Mouse (Mus musculus) CH12.LX (cell line): ENCODE measurements at regions not wholly inside any gene's neighbourhood (a gene's known extent, or its start where the extent isn't known, plus 50 kb on each side); places are given as distances from the start of the nearest gene placed in this dataset.
A peak's percentile ranks its signal among the peaks of the same experiment; 100 is the strongest.

Experiments used
- DNase-seq: peaks from one replicate; pipeline ENCODE4 v3.0.0-alpha.2; 2013; ENCODE audit errors: extremely low read depth
- H3K27ac ChIP-seq: 2 replicates; pipeline ENCODE4 v1.5.1; 2012; ENCODE audit warnings: low read depth, mild to moderate bottlenecking, control low read depth, moderate library complexity; ENCODE audit not compliant: insufficient read depth
- H3K27me3 ChIP-seq: replicated peaks from 2 replicates; pipeline ENCODE3; 2012; ENCODE audit warnings: inconsistent platforms
- H3K36me3 ChIP-seq, 2 experiments: replicated peaks in 1 of 2; 2 replicates each; pipeline versions ENCODE3 to v1.6.1; 2012; ENCODE audit warnings: inconsistent platforms in 1 of 2, low read length in 1 of 2, mild to moderate bottlenecking in 1 of 2, mixed read lengths in 1 of 2, moderate library complexity in 1 of 2; ENCODE audit not compliant: control insufficient read depth in 1 of 2, insufficient read depth in 1 of 2
- H3K4me1 ChIP-seq, 2 experiments: 2 replicates each; pipeline ENCODE4 v1.6.1; 2012; ENCODE audit warnings: inconsistent platforms in 1 of 2, moderate library complexity in 1 of 2; ENCODE audit not compliant: insufficient read depth in 2 of 2, control insufficient read depth in 1 of 2
- H3K4me2 ChIP-seq: 2 replicates; pipeline ENCODE4 v1.6.1; 2012; ENCODE audit warnings: low read depth, mild to moderate bottlenecking, control low read depth; ENCODE audit not compliant: poor library complexity, insufficient read depth, severe bottlenecking
- H3K4me3 ChIP-seq, 3 experiments: fragments of 150-350 bp in 1 of 3; sonication (generic) in 1 of 3; replicated peaks in 1 of 3; 2 replicates each; pipeline versions ENCODE3 to v1.5.1; 2011 to 2012; ENCODE audit warnings: low read depth in 2 of 3, low read length in 2 of 3, mild to moderate bottlenecking in 2 of 3, moderate library complexity in 2 of 3, control low read depth in 1 of 3, improper control_type of control experiment in 1 of 3, inconsistent platforms in 1 of 3, mixed read lengths in 1 of 3; ENCODE audit not compliant: poor library complexity in 1 of 3
- H3K79me2 ChIP-seq: replicated peaks from 2 replicates; pipeline ENCODE4 v1.6.1; 2012; ENCODE audit warnings: mild to moderate bottlenecking, moderate library complexity; ENCODE audit not compliant: control insufficient read depth, poor library complexity, insufficient read depth, severe bottlenecking; ENCODE audit errors: extremely low read depth
- H3K9ac ChIP-seq: 2 replicates; pipeline ENCODE4 v1.6.1; 2012; ENCODE audit warnings: low read depth, mild to moderate bottlenecking, control low read depth, moderate library complexity; ENCODE audit not compliant: insufficient read depth
- H3K9me3 ChIP-seq: replicated peaks from 2 replicates; pipeline ENCODE3; 2012; ENCODE audit warnings: low read length, inconsistent platforms, mixed read lengths
- BHLHE40 ChIP-seq: IDR thresholded peaks from 2 replicates; pipeline ENCODE4 v1.6.1; 2011; ENCODE audit warnings: mild to moderate bottlenecking, low read depth, low read length, improper control_type of control experiment
- CTCF ChIP-seq, 2 experiments: IDR thresholded peaks in 1 of 2; conservative IDR thresholded peaks in 1 of 2; 2 replicates each; pipeline ENCODE4 v1.5.1; 2011 to 2012; ENCODE audit warnings: low read depth in 2 of 2, low read length in 2 of 2, improper control_type of control experiment in 1 of 2, inconsistent platforms in 1 of 2, mild to moderate bottlenecking in 1 of 2, moderate library complexity in 1 of 2
- ELF1 ChIP-seq: IDR thresholded peaks from 2 replicates; pipeline ENCODE4 v1.6.1; 2014; ENCODE audit warnings: low read depth, mild to moderate bottlenecking, inconsistent platforms, low read length, improper control_type of control experiment
- EP300 ChIP-seq: IDR thresholded peaks from 2 replicates; pipeline ENCODE4 v1.6.1; 2011; ENCODE audit warnings: low read length, improper control_type of control experiment
- IRF4 ChIP-seq: IDR thresholded peaks from 2 replicates; pipeline ENCODE4 v1.6.1; 2014; ENCODE audit warnings: low read depth, mild to moderate bottlenecking, inconsistent platforms, low read length, improper control_type of control experiment
- JUN ChIP-seq: IDR thresholded peaks from 2 replicates; pipeline ENCODE4 v1.6.1; 2011; ENCODE audit warnings: low read depth, mild to moderate bottlenecking, low read length, improper control_type of control experiment, moderate library complexity; ENCODE audit not compliant: insufficient read depth
- KAT2A ChIP-seq: IDR thresholded peaks from 2 replicates; pipeline ENCODE4 v1.6.1; 2012; ENCODE audit warnings: low read length, improper control_type of control experiment, inconsistent platforms; ENCODE audit not compliant: insufficient replicate concordance
- MAFK ChIP-seq: IDR thresholded peaks from 2 replicates; pipeline ENCODE4 v1.6.1; 2011; ENCODE audit warnings: low read length, improper control_type of control experiment; ENCODE audit not compliant: insufficient replicate concordance
- MAX ChIP-seq: IDR thresholded peaks from 2 replicates; pipeline ENCODE4 v1.6.1; 2011; ENCODE audit warnings: low read length, improper control_type of control experiment
- MXI1 ChIP-seq: IDR thresholded peaks from 2 replicates; pipeline ENCODE4 v1.6.1; 2011; ENCODE audit warnings: mild to moderate bottlenecking, low read depth, low read length, improper control_type of control experiment
- NELFE ChIP-seq: IDR thresholded peaks from 2 replicates; pipeline ENCODE4 v1.6.1; 2011; ENCODE audit warnings: low read depth, low read length, improper control_type of control experiment
- NRF1 ChIP-seq: IDR thresholded peaks from 2 replicates; pipeline ENCODE4 v1.6.1; 2014; ENCODE audit warnings: low read depth, mild to moderate bottlenecking, inconsistent platforms, low read length, improper control_type of control experiment, moderate library complexity
- POLR2A ChIP-seq: IDR thresholded peaks from 2 replicates; pipeline ENCODE4 v1.6.1; 2011; ENCODE audit warnings: low read depth, mild to moderate bottlenecking, improper control_type of control experiment, low read length
- POLR2AphosphoS2 ChIP-seq: IDR thresholded peaks from 2 replicates; pipeline ENCODE4 v1.6.1; 2011; ENCODE audit warnings: low read depth, low read length, improper control_type of control experiment
- RAD21 ChIP-seq: IDR thresholded peaks from 2 replicates; pipeline ENCODE4 v1.6.1; 2011; ENCODE audit warnings: low read depth, mild to moderate bottlenecking, low read length, improper control_type of control experiment, moderate library complexity
- SMC3 ChIP-seq: IDR thresholded peaks from 2 replicates; pipeline ENCODE4 v1.6.1; 2011; ENCODE audit warnings: low read depth, low read length, improper control_type of control experiment
- TBP ChIP-seq: conservative IDR thresholded peaks from 2 replicates; pipeline ENCODE4 v1.6.1; 2011; ENCODE audit warnings: low read depth, low read length, improper control_type of control experiment
- ZKSCAN1 ChIP-seq: IDR thresholded peaks from 2 replicates; pipeline ENCODE4 v1.6.1; 2012; ENCODE audit warnings: low read depth, inconsistent platforms, low read length, improper control_type of control experiment, borderline replicate concordance
- ZMIZ1 ChIP-seq: IDR thresholded peaks from 2 replicates; pipeline ENCODE4 v1.6.1; 2012; ENCODE audit warnings: low read depth, mild to moderate bottlenecking, inconsistent platforms, low read length, improper control_type of control experiment
- ZNF384 ChIP-seq: IDR thresholded peaks from 2 replicates; pipeline ENCODE4 v1.6.1; 2012; ENCODE audit warnings: low read depth, low read length, improper control_type of control experiment, inconsistent platforms
- dilution Hi-C: fragments of 300-500 bp; cut with MboI; formaldehyde crosslinking; loops from 2 replicates; pipeline ENCODE4 v1.14.3; 2020; ENCODE audit warnings: low sequenced_read_pairs; ENCODE audit not compliant: extremely low pct_unique_long_range_greater_than_20kb, extremely low pct_ligation_motif_present
- in situ Hi-C: fragments of 300-500 bp; cut with MboI; formaldehyde crosslinking; loops from 3 replicates; pipeline ENCODE4 v1.14.3; 2019; ENCODE audit warnings: low sequenced_read_pairs, low pct_ligation_motif_present, low pct_unique_long_range_greater_than_20kb, mixed read lengths

DNA sequence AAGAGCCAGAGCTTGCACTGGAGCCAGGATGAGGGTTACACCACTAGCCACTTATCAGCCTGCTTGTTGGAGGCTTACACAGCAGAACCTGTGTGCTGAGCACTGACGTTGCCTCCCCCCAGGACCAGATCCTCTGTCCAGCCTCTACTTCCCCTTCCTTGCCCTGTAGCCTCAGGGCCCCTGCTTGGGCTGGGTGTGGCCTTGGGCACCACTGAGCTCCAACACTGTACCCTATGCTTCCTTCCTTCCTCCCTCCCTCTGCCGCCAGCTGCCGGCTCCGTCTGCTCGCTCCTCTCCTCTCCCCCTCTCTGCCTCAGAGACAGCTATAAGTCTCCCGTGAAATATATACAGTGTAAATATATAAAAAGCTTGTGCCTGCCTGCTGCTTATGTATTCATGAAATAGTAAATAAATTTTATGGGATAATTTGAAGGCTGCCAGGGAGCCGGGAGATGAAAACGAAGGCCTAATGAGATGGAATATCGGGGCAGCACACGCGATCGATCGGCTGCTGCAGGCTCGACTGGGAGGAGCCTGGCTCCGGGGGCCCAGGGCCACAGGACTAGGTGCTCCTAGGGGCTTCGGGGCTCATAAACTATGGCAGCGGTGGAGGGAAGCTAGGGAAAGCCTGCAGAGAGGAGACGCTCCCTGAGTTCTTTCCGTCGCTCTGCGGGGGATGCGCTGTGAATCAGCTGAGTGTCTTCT lies 135.6 kb downstream of the Rbm19 start:
- Histone ChIP-seq H3K27ac (no peak overlapping the region), H3K9me3 (no peaks in the 10 kb centered on the region), H3K4me1 (peaks cover 0 to 4% of the 10 kb centered on the region in 2 experiments; a peak in 2 of 4 replicates), H3K4me3 (no peak overlapping the region), H3K9ac (no peak overlapping the region), H3K79me2 (no peaks in the 10 kb centered on the region), H3K36me3 (no peaks in the 10 kb centered on the region), H3K4me2 (no peak overlapping the region), H3K27me3 (peaks cover 94% of the 10 kb centered on the region)
- dilution Hi-C loops (no loop called here), in situ Hi-C loops (loop anchor here (25.0 kb wide), 1 partner anchor 360 kb away; the partner anchor contains the start of genes Ddx54 and Rita1)
- DNase-seq: no peak
- TF ChIP-seq ZKSCAN1 (no peak), TBP (no peak), MAX (no peak), JUN (no peak), SMC3 (no peak), ELF1 (no peak)

DNA sequence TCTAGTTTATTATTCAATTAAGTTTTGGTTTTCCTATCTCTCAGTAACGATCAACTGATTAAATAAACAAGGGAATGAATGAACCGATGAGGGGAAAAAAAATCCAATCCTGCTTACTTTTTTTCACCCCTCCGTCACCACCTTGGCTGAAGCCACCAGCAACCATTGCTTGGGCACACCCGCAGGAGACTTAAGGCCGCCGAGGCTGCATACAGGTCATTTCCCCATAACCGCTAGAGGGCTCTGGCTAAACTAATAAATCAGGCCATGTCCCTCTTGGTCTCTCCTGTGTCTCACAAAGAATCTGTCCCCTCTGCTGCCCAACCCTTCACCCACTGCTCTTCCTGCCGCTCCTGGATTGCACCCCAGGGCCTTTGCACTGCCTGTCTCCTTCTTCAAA lies 136.3 kb downstream of the Rbm19 start:
- dilution Hi-C loops: no loop called here
- TF ChIP-seq RAD21 (peak; percentile 45), SMC3 (peak; percentile 66), CTCF (conservative IDR thresholded peaks at IDR 0.05 in 1 of 2, IDR thresholded peaks at IDR 0.05 in 1 of 2; ENCODE audit: low read depth in 2 of 2, low read length in 2 of 2) (peak; percentile 32 to 75; a peak in 3 of 4 replicates), ZNF384 (no peak), ELF1 (no peak)
- TF ChIP-seq, all 38 proteins: peak for 3
- no peak overlapping the region for H3K27ac ChIP-seq
- H3K79me2 ChIP-seq: no peaks in the 10 kb centered on the region
- no peak overlapping the region for H3K4me2 ChIP-seq
- peaks cover 94% of the 10 kb centered on the region for H3K27me3 ChIP-seq
- no peaks in the 10 kb centered on the region for H3K36me3 ChIP-seq
- no peaks in the 10 kb centered on the region for H3K9me3 ChIP-seq
- no peak overlapping the region for H3K9ac ChIP-seq
- in situ Hi-C loops: loop anchor here (25.0 kb wide), 1 partner anchor 360 kb away; the partner anchor contains the start of genes Ddx54 and Rita1
- no peak overlapping the region for H3K4me3 ChIP-seq
- H3K4me1 ChIP-seq: peaks cover 0 to 4% of the 10 kb centered on the region in 2 experiments; a peak in 2 of 4 replicates
- DNase-seq: peak; percentile 38

DNA sequence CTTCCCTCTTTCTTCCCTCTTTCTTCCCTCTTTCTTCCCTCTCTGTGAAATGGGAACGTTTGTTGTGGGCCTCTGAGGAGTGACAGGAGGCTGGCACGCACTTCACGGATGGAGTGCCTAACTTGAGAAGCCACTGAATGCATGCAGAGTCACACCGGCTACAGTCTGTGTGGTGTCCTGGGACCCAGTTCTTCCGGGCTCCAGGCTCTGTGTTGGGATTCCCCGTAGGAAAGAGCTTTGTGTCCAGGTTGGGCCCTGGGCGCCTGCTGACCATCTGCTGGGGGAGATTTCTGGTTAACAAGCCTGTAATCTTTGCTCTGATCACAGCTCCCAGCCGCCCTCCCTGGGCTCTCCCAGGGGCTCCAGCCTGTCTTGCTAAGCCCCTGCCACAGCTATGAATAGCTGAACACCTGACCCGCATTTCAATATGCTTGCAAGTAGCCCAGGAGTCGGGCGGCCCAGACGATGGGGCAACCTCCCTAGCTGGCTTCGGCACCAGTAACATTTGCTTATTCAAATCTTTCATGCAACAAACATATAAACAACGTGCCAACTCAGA lies 146.5 kb downstream of the Rbm19 start:
- Histone ChIP-seq H3K4me3 (no peak overlapping the region), H3K4me1 (0 out of 4 replicates have a peak, but pooled peaks cover 2 to 4% of the 10 kb centered on the region in 2 experiments), H3K9ac (no peak overlapping the region), H3K27me3 (peaks cover 90% of the 10 kb centered on the region), H3K9me3 (peaks cover 3% of the 10 kb centered on the region), H3K79me2 (no peaks in the 10 kb centered on the region)
- DNase-seq: no peak
- no peak for TF ChIP-seq BHLHE40
- no peak for TF ChIP-seq POLR2A
- TF ChIP-seq IRF4: no peak
- no peak for TF ChIP-seq NRF1
- no peak for TF ChIP-seq MXI1
- TF ChIP-seq KAT2A: no peak
- no peak for TF ChIP-seq ELF1
- no peak for TF ChIP-seq ZNF384
- TF ChIP-seq POLR2AphosphoS2: no peak
- no peak for TF ChIP-seq EP300
- TF ChIP-seq SMC3: no peak
- no peak for TF ChIP-seq CTCF (conservative IDR thresholded peaks at IDR 0.05 in 1 of 2, IDR thresholded peaks at IDR 0.05 in 1 of 2; ENCODE audit: low read depth in 2 of 2, low read length in 2 of 2)
- TF ChIP-seq NELFE: no peak
- no peak for TF ChIP-seq TBP
- no peak for TF ChIP-seq ZMIZ1
- no peak for TF ChIP-seq MAFK
- TF ChIP-seq, all 38 proteins: peak for 0
- H3K4me2 ChIP-seq: no peak overlapping the region
- in situ Hi-C loops: loop anchor here (25.0 kb wide), 1 partner anchor 350 kb away; the partner anchor contains the start of genes Ddx54 and Rita1
- H3K27ac ChIP-seq: no peak overlapping the region
- no peaks in the 10 kb centered on the region for H3K36me3 ChIP-seq
- dilution Hi-C loops: no loop called here
